7 mouse cellular contexts compared by ENCODE assay signal in the genomic region with DNA sequence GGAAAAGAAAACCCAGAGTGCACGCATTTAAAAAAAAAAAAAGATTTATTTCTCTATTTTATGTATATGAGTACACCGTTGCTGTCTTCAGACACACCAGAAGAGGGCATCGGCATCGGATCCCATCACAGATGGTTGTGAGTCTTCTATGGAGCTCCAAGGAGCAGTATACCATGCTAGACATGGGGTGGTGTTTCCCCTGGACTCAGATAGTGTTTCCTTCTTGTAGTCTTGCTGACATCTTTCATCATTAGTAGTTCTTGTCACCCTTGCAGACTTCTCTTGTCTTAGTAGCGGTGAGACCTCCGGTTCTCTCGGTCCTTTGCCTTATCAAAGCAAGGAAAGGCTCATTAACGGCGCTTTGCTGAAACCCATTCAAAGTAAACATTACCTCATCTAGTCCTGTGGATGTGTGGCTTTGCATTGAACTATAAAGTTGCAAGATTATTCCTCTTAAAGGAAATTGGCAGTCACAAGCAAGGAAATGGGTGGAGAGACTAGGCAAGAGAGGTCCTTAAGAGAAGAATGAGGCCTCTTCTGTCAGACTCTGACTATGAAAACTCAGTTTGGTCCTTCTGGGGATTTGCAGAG. TPM values are rescaled to one million over a fixed set of nuclear protein-coding genes. Genes with fewer than 3 reads are reported as not detected.
DNase-seq lines count a peak whose midpoint lies in the region; ATAC-seq and TF ChIP-seq lines count a peak whose summit lies in the region.

No protein-coding gene starts in this region.

- no peak for TF ChIP-seq CTCF in E14TG2a.4 (conservative IDR thresholded peaks at IDR 0.05; ENCODE audit: low read length)

- H3K36me3 ChIP-seq in hindbrain, embryonic 14.5 days (replicated peaks; ENCODE audit: control insufficient read depth, insufficient read depth), result no peaks in the 10 kb centered on the region
- no peaks in the 10 kb centered on the region for H3K36me3 ChIP-seq in hindbrain, embryonic 11.5 days (ENCODE audit: control insufficient read depth, insufficient read depth, low read length)
- no peaks in the 10 kb centered on the region for H3K36me3 ChIP-seq in E14TG2a.4 (ENCODE audit: insufficient read depth, low read length)
- no peaks in the 10 kb centered on the region for H3K36me3 ChIP-seq in embryonic facial prominence, embryonic 14.5 days (ENCODE audit: control insufficient read depth, insufficient read depth, low read length)
- no peaks in the 10 kb centered on the region for H3K36me3 ChIP-seq in limb, embryonic 13.5 days

- peak overlapping the region; percentile 41; the same call in 1 of the 2 replicates for H3K4me2 ChIP-seq in hindbrain, embryonic 14.5 days (replicated peaks)
- no peak overlapping the region for H3K4me2 ChIP-seq in hindbrain, embryonic 11.5 days (replicated peaks; ENCODE audit: low read depth, low read length)
- H3K4me2 ChIP-seq in embryonic facial prominence, embryonic 14.5 days (ENCODE audit: low read depth, low read length), result peak overlapping the region; percentile 33
- H3K4me2 ChIP-seq in limb, embryonic 13.5 days (replicated peaks), result peak overlapping the region; percentile 39; the same call in 1 of the 2 replicates

- H3K27ac ChIP-seq in hindbrain, embryonic 14.5 days, result peak overlapping the region; percentile 10; the same call in 1 of the 2 replicates
- H3K27ac ChIP-seq in hindbrain, embryonic 11.5 days (ENCODE audit: low read depth, low read length), result no peak overlapping the region
- H3K27ac ChIP-seq in embryonic facial prominence, embryonic 14.5 days (replicated peaks; ENCODE audit: low read depth, low read length), result no peak overlapping the region
- H3K27ac ChIP-seq in limb, embryonic 13.5 days, result peak overlapping the region; percentile 48; the same call in 1 of the 2 replicates

- WGBS in hindbrain, embryonic 14.5 days, result 81% methylated on average over 9 of the region's 9 CpGs
- 86% methylated on average over 9 of the region's 9 CpGs for WGBS in hindbrain, embryonic 11.5 days
- WGBS in embryonic facial prominence, embryonic 14.5 days, result 68% methylated on average over 9 of the region's 9 CpGs
- WGBS in limb, embryonic 13.5 days, result 65% methylated on average over 9 of the region's 9 CpGs

- no peaks in the 10 kb centered on the region for H3K27me3 ChIP-seq in hindbrain, embryonic 14.5 days (ENCODE audit: control insufficient read depth, insufficient read depth, low read length)
- H3K27me3 ChIP-seq in hindbrain, embryonic 11.5 days (ENCODE audit: control insufficient read depth, insufficient read depth, low read length), result no peaks in the 10 kb centered on the region
- no peaks in the 10 kb centered on the region for H3K27me3 ChIP-seq in E14TG2a.4 (ENCODE audit: insufficient read depth, low read length)
- H3K27me3 ChIP-seq in embryonic facial prominence, embryonic 14.5 days (replicated peaks; ENCODE audit: control insufficient read depth, insufficient read depth, low read length), result no peaks in the 10 kb centered on the region
- no peaks in the 10 kb centered on the region for H3K27me3 ChIP-seq in limb, embryonic 13.5 days

- no peak overlapping the region for H3K9ac ChIP-seq in hindbrain, embryonic 14.5 days
- H3K9ac ChIP-seq in hindbrain, embryonic 11.5 days (ENCODE audit: low read depth, low read length), result no peak overlapping the region
- H3K9ac ChIP-seq in embryonic facial prominence, embryonic 14.5 days (ENCODE audit: low read depth, low read length), result no peak overlapping the region
- H3K9ac ChIP-seq in limb, embryonic 13.5 days, result no peak overlapping the region

- H3K4me3 ChIP-seq in hindbrain, embryonic 14.5 days (replicated peaks; ENCODE audit: low read length), result no peak overlapping the region
- no peak overlapping the region for H3K4me3 ChIP-seq in hindbrain, embryonic 11.5 days (ENCODE audit: low read depth, low read length)
- 0 out of 2 replicates have a peak overlapping the region, but pooled peaks have one; percentile 10 for H3K4me3 ChIP-seq in E14TG2a.4 (replicated peaks; ENCODE audit: low read length)
- no peak overlapping the region for H3K4me3 ChIP-seq in embryonic facial prominence, embryonic 14.5 days (ENCODE audit: low read depth, low read length)
- H3K4me3 ChIP-seq in limb, embryonic 13.5 days, result no peak overlapping the region

- peak; percentile 37 for ATAC-seq in hindbrain, embryonic 14.5 days (ENCODE audit: low FRiP score)
- no peak for ATAC-seq in hindbrain, embryonic 11.5 days (ENCODE audit: low FRiP score)
- ATAC-seq in embryonic facial prominence, embryonic 14.5 days (ENCODE audit: low read depth), result no peak
- peak; percentile 12; the same call in 1 of the 2 replicates for ATAC-seq in limb, embryonic 13.5 days (ENCODE audit: low FRiP score, low read depth)
- no peak for ATAC-seq in frontal cortex, adult (ENCODE audit: low TSS enrichment)

- DNase-seq in hindbrain, embryonic 14.5 days (ENCODE audit: low spot score), result no peak
- no peak for DNase-seq in hindbrain, embryonic 11.5 days (ENCODE audit: low spot score)
- no peak for DNase-seq in embryonic facial prominence, embryonic 14.5 days (ENCODE audit: low spot score)
- no peak for DNase-seq in layer of hippocampus, adult 9-11 months

- no peaks in the 10 kb centered on the region for H3K4me1 ChIP-seq in hindbrain, embryonic 14.5 days (replicated peaks; ENCODE audit: control insufficient read depth, insufficient read depth, low read length)
- H3K4me1 ChIP-seq in hindbrain, embryonic 11.5 days (replicated peaks; ENCODE audit: control insufficient read depth, insufficient read depth, low read length), result no peaks in the 10 kb centered on the region
- H3K4me1 ChIP-seq in E14TG2a.4 (replicated peaks; ENCODE audit: low read depth, low read length), result peaks cover 34% of the 10 kb centered on the region
- peaks cover 10% of the 10 kb centered on the region; the same call in 1 of the 2 replicates for H3K4me1 ChIP-seq in embryonic facial prominence, embryonic 14.5 days (ENCODE audit: control insufficient read depth, insufficient read depth, low read length)
- peaks cover 20% of the 10 kb centered on the region for H3K4me1 ChIP-seq in limb, embryonic 13.5 days

- H3K9me3 ChIP-seq in hindbrain, embryonic 14.5 days (ENCODE audit: control insufficient read depth, low read length), result no peaks in the 10 kb centered on the region
- no peaks in the 10 kb centered on the region for H3K9me3 ChIP-seq in hindbrain, embryonic 11.5 days (ENCODE audit: control insufficient read depth, low read length)
- H3K9me3 ChIP-seq in E14TG2a.4 (ENCODE audit: low read length), result peaks cover 24% of the 10 kb centered on the region
- H3K9me3 ChIP-seq in embryonic facial prominence, embryonic 14.5 days (ENCODE audit: control insufficient read depth, low read length), result no peaks in the 10 kb centered on the region
- no peaks in the 10 kb centered on the region for H3K9me3 ChIP-seq in limb, embryonic 13.5 days

RNA-seq across cellular contexts. Expression of a gene that starts 50.1 kb away (rescaled TPM):
- 7.3 and 9.0 TPM in 2 replicates for polyA plus RNA-seq in hindbrain, embryonic 14.5 days (2014; fragmentation: Nextera tagmentation; extraction: Ambion mirVana)
- 28.6 and 30.8 TPM in 2 replicates for polyA plus RNA-seq in hindbrain, embryonic 11.5 days (2014; fragmentation: Nextera tagmentation; extraction: Ambion mirVana)
- 21.5 and 23.8 TPM in 2 replicates for polyA plus RNA-seq in embryonic facial prominence, embryonic 14.5 days (2014; fragmentation: Nextera tagmentation; extraction: Ambion mirVana)
- polyA plus RNA-seq in limb, embryonic 13.5 days (2015; fragmentation: Nextera tagmentation; extraction: Ambion mirVana), result 24.6 and 26.2 TPM in 2 replicates

Comparison
In these comparisons a context has a peak if more than half of its experiments do, and no peak if none do; other contexts are left out.
1. ATAC-seq: peak in hindbrain, embryonic 14.5 days (single experiment) and limb, embryonic 13.5 days (single experiment); none in hindbrain, embryonic 11.5 days (single experiment), embryonic facial prominence, embryonic 14.5 days (single experiment) and frontal cortex, adult (single experiment).
2. H3K27ac ChIP-seq: peak in hindbrain, embryonic 14.5 days (single experiment) and limb, embryonic 13.5 days (single experiment); none in hindbrain, embryonic 11.5 days (single experiment) and embryonic facial prominence, embryonic 14.5 days (single experiment).